ENCODE assay signal across 28 mouse cellular contexts in genomic region chr5:84635502-84635901, GRCm38 (mm10).
DNase-seq lines count a peak whose midpoint lies in the region; ATAC-seq lines count a peak whose summit lies in the region.
"Had no signal": no experiment of that assay in that cellular context is flagged by ENCODE, and none has a peak within 500 bp of the region (broad histone marks: within the 10 kb centered on the region; RNA-seq: fewer than 3 reads in every experiment).

No protein-coding gene starts in this region.

- no peak overlapping the region for H3K9ac ChIP-seq in limb, embryonic 11.5 days (ENCODE audit: low read length)
- no peak overlapping the region for H3K9ac ChIP-seq in limb, embryonic 12.5 days (replicated peaks)
- H3K9ac ChIP-seq in midbrain, embryonic 13.5 days (replicated peaks) = no peak overlapping the region
- H3K9ac ChIP-seq: embryonic facial prominence, embryonic 12.5 days; forebrain, embryonic 12.5 days; forebrain, embryonic 15.5 days; heart, embryonic 13.5 days; hindbrain, embryonic 15.5 days; intestine, embryonic 15.5 days had no signal

- no peak overlapping the region for H3K4me3 ChIP-seq in limb, embryonic 11.5 days (ENCODE audit: low read depth, low read length)
- no peak overlapping the region for H3K4me3 ChIP-seq in limb, embryonic 10.5 days
- no peak overlapping the region for H3K4me3 ChIP-seq in limb, embryonic 12.5 days (replicated peaks)
- no peak overlapping the region for H3K4me3 ChIP-seq in midbrain, embryonic 13.5 days (replicated peaks)
- H3K4me3 ChIP-seq: embryonic facial prominence, embryonic 12.5 days; erythroblast, embryonic 14.5 days; forebrain, embryonic 12.5 days; forebrain, embryonic 15.5 days; heart, adult 2 months; heart, embryonic 10.5 days; heart, embryonic 13.5 days; hindbrain, embryonic 15.5 days; intestine, embryonic 15.5 days had no signal

- 13% methylated on average over 3 of the region's 3 CpGs for WGBS in limb, embryonic 11.5 days
- 33% methylated on average over 3 of the region's 3 CpGs for WGBS in limb, embryonic 10.5 days
- 14% methylated on average over 3 of the region's 3 CpGs for WGBS in limb, embryonic 12.5 days
- WGBS in midbrain, embryonic 13.5 days = 91% methylated on average over 3 of the region's 3 CpGs

- H3K4me2 ChIP-seq in limb, embryonic 11.5 days (ENCODE audit: low read depth, severe bottlenecking) = no peak overlapping the region
- H3K4me2 ChIP-seq in limb, embryonic 12.5 days = no peak overlapping the region
- no peak overlapping the region for H3K4me2 ChIP-seq in midbrain, embryonic 13.5 days (replicated peaks)
- H3K4me2 ChIP-seq: embryonic facial prominence, embryonic 12.5 days; forebrain, embryonic 12.5 days; forebrain, embryonic 15.5 days; heart, embryonic 13.5 days; hindbrain, embryonic 15.5 days; intestine, embryonic 15.5 days had no signal

- no peaks in the 10 kb centered on the region for H3K27me3 ChIP-seq in limb, embryonic 11.5 days (ENCODE audit: control insufficient read depth, insufficient read depth, low read length)
- no peaks in the 10 kb centered on the region for H3K27me3 ChIP-seq in limb, embryonic 10.5 days (ENCODE audit: low read depth, poor library complexity, severe bottlenecking)
- H3K27me3 ChIP-seq in limb, embryonic 12.5 days = no peaks in the 10 kb centered on the region
- no peaks in the 10 kb centered on the region for H3K27me3 ChIP-seq in midbrain, embryonic 13.5 days
- H3K27me3 ChIP-seq: embryonic facial prominence, embryonic 12.5 days; forebrain, embryonic 12.5 days; forebrain, embryonic 15.5 days; heart, embryonic 13.5 days; hindbrain, embryonic 15.5 days; intestine, embryonic 15.5 days had no signal

- H3K9me3 ChIP-seq in limb, embryonic 11.5 days (ENCODE audit: control insufficient read depth, low read length) = no peaks in the 10 kb centered on the region
- H3K9me3 ChIP-seq in limb, embryonic 10.5 days (replicated peaks) = no peaks in the 10 kb centered on the region
- H3K9me3 ChIP-seq in limb, embryonic 12.5 days = no peaks in the 10 kb centered on the region
- H3K9me3 ChIP-seq in midbrain, embryonic 13.5 days = no peaks in the 10 kb centered on the region
- H3K9me3 ChIP-seq: embryonic facial prominence, embryonic 12.5 days; forebrain, embryonic 12.5 days; forebrain, embryonic 15.5 days; heart, embryonic 10.5 days; heart, embryonic 13.5 days; hindbrain, embryonic 15.5 days; intestine, embryonic 15.5 days had no signal

- ATAC-seq in limb, embryonic 11.5 days (ENCODE audit: insufficient number of reproducible peaks, low FRiP score, low TSS enrichment, low read depth) = peak; percentile 76; the same call in 1 of the 2 replicates
- ATAC-seq in limb, embryonic 12.5 days (ENCODE audit: insufficient number of reproducible peaks, insufficient read depth, low FRiP score, low TSS enrichment, low read depth) = peak; percentile 66; the same call in 1 of the 2 replicates
- no peak for ATAC-seq in midbrain, embryonic 13.5 days
- ATAC-seq: activated CD4-positive, CD25-positive, alpha-beta regulatory T cell, adult 4 months; forebrain, embryonic 15.5 days; intestine, embryonic 15.5 days had no signal

- no peaks in the 10 kb centered on the region for H3K4me1 ChIP-seq in limb, embryonic 11.5 days (ENCODE audit: control insufficient read depth, insufficient read depth, low read length)
- peaks cover 10% of the 10 kb centered on the region for H3K4me1 ChIP-seq in limb, embryonic 10.5 days
- peaks cover 7% of the 10 kb centered on the region; the same call in 1 of the 2 replicates for H3K4me1 ChIP-seq in limb, embryonic 12.5 days (replicated peaks)
- no peaks in the 10 kb centered on the region for H3K4me1 ChIP-seq in midbrain, embryonic 13.5 days (replicated peaks)
- H3K4me1 ChIP-seq: embryonic facial prominence, embryonic 12.5 days; forebrain, embryonic 12.5 days; heart, embryonic 10.5 days; heart, embryonic 13.5 days; hindbrain, embryonic 15.5 days; intestine, embryonic 15.5 days had no signal

- H3K36me3 ChIP-seq in limb, embryonic 11.5 days (ENCODE audit: control insufficient read depth, insufficient read depth, low read length) = no peaks in the 10 kb centered on the region
- no peaks in the 10 kb centered on the region for H3K36me3 ChIP-seq in limb, embryonic 10.5 days
- no peaks in the 10 kb centered on the region for H3K36me3 ChIP-seq in limb, embryonic 12.5 days
- H3K36me3 ChIP-seq in midbrain, embryonic 13.5 days = no peaks in the 10 kb centered on the region
- H3K36me3 ChIP-seq: embryonic facial prominence, embryonic 12.5 days; forebrain, embryonic 12.5 days; forebrain, embryonic 15.5 days; heart, embryonic 10.5 days; heart, embryonic 13.5 days; hindbrain, embryonic 15.5 days; intestine, embryonic 15.5 days had no signal

- DNase-seq in embryo, embryonic 10.5 days (ENCODE audit: low spot score) = peak; percentile 12
- no peak for DNase-seq in embryo, embryonic 10 days (ENCODE audit: low spot score)
- no peak for DNase-seq in limb, embryonic 11.5 days (ENCODE audit: low spot score)
- DNase-seq in limb, embryonic 10.5 days (ENCODE audit: low spot score) = no peak
- no peak for DNase-seq in kidney, adult 9 months
- DNase-seq in cerebellum, postnatal 4 days (ENCODE audit: low spot score in 2 of 2) = no peak
- DNase-seq: adrenal gland, adult 8-10 months; adrenal gland, postnatal 25 days; cerebellum, adult 11-12 months; cerebellum, adult 8-10 months; cerebellum, postnatal 10 days; cerebellum, postnatal 36 days; gastrocnemius, postnatal 10 days; gastrocnemius, postnatal 36 days; heart, adult 2 months; heart, postnatal 14 days; heart, postnatal 4 days had no signal

- H3K27ac ChIP-seq in limb, embryonic 11.5 days (replicated peaks; ENCODE audit: low read depth, low read length) = no peak overlapping the region
- H3K27ac ChIP-seq in limb, embryonic 10.5 days = no peak overlapping the region
- H3K27ac ChIP-seq in limb, embryonic 12.5 days = no peak overlapping the region
- H3K27ac ChIP-seq in midbrain, embryonic 13.5 days = no peak overlapping the region
- H3K27ac ChIP-seq: embryonic facial prominence, embryonic 12.5 days; forebrain, embryonic 12.5 days; forebrain, embryonic 15.5 days; heart, adult 2 months; heart, embryonic 10.5 days; heart, embryonic 13.5 days; hindbrain, embryonic 15.5 days; intestine, embryonic 15.5 days had no signal
